Mouse (Mus musculus) gastrocnemius, postnatal 14 days (tissue): ENCODE data around the gene Mical2. TPM values are rescaled to one million over a fixed set of nuclear protein-coding genes. Genes with fewer than 3 reads are reported as not detected.
A peak's percentile ranks its signal among the peaks of the same experiment; 100 is the strongest.

Experiments
- DNase-seq: peaks from one replicate; pipeline ENCODE4 v3.0.0; 2021; ENCODE audit warnings: mixed read lengths
- intact Hi-C: fragments of 180-260 bp; cut with DNase I; formaldehyde crosslinking; loops from one replicate; pipeline ENCODE4 v1.15.1; 2025; ENCODE audit warnings: low total_unique reads
- total RNA-seq, 2 experiments: library from RNA; stranded (reverse); gene quantifications; 2 replicates each; pipeline ENCODE4 v1.2.3; 2021

The Mical2 gene
- total RNA-seq, 2 experiments from 2014 or later: 86.4 to 106 TPM

DNA sequence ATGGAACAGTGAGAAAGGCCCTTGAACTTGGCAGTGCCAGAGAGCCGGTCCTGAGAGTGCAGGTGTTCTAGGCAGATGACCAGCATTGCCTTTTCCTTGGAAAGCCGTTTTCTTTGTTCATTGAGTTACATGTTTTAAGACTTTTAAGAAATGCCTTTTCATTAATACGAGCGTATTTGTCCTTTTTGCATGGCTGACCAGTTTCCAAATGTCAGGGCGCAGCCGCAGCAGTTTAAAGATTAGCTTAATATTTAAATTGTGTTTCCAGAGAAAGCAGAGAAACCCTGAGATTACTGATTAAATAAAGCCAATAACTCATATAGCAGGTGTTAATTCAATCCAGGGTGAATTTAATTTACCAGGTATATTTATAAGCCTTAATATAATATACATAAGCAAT is 187.6 kb downstream of the Mical2 start:
- no peak for DNase-seq
- intact Hi-C loops: no loop called here

GRCm38 (mm10) chr7:112416058-112416526 is 190.4 kb downstream of the Mical2 start:
- no peak for DNase-seq
- intact Hi-C loops: no loop called here

DNA sequence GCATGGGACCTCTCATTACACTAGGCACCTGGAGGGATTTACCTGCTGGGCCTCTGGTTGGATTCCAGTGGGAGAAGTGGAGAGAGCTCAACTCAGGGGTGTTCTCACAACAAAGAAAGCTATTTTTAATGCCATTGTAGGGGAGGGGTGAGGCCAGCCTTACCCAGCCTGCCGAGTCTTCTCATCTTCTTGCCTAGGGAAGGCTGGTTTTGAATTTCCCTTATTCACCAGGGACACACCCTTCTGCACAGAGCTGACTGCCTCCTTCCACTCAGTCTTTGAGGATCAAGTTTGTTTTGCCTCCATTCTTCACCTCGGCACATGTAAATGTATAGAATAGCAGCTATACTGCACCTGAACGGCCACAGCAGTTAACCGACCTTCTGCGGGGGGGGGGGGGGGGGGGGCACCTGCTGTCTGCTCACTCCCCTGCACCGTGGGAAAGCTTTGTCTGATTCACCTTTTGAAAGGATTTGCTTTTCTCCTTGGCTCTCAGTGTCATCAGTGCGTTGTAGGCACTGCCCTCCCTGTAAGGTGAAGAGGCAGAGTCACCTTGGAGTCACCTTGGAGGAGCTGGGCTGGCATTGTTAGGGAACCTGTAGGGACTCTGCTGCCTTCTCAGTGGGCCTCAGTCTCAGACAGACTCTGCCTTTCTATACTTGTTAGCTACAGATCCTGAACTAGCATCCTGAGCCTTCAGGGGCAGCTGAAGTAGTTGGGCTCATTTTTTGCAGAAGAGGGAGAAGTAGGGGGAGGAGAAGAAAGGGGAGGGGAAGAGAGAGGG is 191.3 kb downstream of the Mical2 start:
- DNase-seq: no peak
- intact Hi-C loops: no loop called here

DNA sequence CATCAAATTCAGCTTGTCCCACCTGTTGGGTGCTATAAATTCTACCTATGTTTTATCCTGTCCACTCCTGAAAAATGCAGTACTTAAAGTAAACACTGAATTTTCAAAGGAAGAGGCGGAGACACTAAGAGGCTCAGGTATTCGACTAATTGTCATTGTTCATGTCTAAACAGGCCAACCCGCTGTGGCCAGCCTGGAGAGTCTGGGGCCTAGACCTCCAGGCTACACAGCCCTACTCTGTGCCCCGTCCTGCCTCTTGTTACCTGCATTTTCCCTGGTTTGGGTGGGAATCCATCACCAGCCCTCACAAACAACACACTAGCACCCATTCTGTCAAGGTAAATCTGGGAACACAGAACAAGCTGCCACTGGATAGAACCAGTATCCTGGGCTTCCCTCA is 191.9 kb downstream of the Mical2 start:
- DNase-seq: no peak
- intact Hi-C loops: no loop called here

GRCm38 (mm10) chr7:112423438-112423837 is 197.8 kb downstream of the Mical2 start:
- DNase-seq: no peak
- intact Hi-C loops: no loop called here

- no peak for DNase-seq
- intact Hi-C loops: no loop called here
Measured at GRCm38 (mm10) chr7:112426811-112427210, 201.2 kb downstream of the Mical2 start.

- intact Hi-C loops: no loop called here
- DNase-seq: peak; percentile 79
Measured at GRCm38 (mm10) chr7:112427357-112428157, 201.9 kb downstream of the Mical2 start, which contains the start of gene Parva. TSS of gene Parva (plus strand) at chr7:112427505.

DNA sequence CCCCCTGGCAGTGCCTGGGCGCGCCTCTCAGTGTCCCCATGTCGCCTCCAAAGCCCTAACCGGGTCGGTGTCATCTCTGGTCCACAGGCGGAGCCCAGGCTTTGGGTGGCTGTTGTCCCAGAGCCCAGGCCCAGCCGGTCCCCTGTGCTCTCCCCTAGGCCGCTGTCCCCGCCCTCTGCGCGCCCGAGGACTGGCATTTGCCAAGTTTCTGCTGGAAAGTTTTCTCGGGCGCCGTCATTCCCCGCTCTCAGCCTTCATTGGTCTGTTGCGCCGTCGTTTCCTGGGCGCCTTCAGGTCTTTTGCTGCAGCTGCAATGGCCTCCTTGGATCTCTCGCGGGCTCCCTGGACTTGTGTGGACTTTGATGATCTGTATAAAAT is 202.5 kb downstream of the Mical2 start:
- intact Hi-C loops: no loop called here

GRCm38 (mm10) chr7:112439846-112440245 is 214.2 kb downstream of the Mical2 start:
- DNase-seq: no peak
- intact Hi-C loops: no loop called here

More for the DNA sequence above, 202.5 kb downstream of the Mical2 start:
- peak; percentile 91 for DNase-seq

DNA sequence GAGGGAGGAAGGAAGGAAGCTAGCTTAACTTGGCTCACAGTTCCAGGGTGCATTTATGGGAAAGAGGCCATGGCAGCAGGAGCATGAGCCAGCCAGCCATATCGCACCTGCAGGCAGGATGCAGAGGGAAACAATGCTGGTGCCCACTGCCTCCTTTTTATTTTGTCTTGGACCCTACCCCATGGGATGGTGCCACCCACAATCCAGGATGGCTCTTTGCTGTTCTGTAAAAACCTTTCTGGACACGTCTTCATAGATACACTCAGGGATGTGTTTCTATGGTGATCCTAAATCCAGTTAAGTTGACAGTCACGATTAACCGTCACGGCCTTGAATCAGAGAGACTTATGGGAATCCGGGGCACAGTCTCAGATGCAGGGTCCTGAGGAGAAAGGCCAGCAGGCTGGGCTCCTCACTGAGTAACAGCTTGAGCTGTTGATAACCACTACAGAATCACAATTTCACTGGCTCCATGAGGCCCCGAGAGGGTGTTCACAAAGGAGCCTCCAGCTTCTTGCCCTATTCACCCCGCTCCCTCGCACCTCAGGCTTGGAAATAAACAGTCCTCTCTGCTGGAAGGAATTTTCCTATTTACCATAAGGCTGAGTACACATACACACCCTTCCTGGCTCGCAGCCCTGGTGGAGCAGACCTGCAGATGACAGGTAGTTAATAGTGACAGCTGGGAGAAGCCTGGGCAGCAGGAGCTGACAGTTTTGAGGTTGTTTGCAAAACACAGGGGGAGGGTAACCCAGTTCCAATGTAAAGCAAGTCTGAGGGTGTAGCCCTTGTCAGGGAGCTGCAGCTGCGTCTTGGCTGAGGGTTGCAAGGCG is 218.7 kb downstream of the Mical2 start:
- intact Hi-C loops: no loop called here
- DNase-seq: no peak

GRCm38 (mm10) chr7:112444985-112445367 is 219.3 kb downstream of the Mical2 start:
- no peak for DNase-seq
- intact Hi-C loops: no loop called here

- intact Hi-C loops: no loop called here
- no peak for DNase-seq
Measured at GRCm38 (mm10) chr7:112446498-112446897, 220.8 kb downstream of the Mical2 start.

DNA sequence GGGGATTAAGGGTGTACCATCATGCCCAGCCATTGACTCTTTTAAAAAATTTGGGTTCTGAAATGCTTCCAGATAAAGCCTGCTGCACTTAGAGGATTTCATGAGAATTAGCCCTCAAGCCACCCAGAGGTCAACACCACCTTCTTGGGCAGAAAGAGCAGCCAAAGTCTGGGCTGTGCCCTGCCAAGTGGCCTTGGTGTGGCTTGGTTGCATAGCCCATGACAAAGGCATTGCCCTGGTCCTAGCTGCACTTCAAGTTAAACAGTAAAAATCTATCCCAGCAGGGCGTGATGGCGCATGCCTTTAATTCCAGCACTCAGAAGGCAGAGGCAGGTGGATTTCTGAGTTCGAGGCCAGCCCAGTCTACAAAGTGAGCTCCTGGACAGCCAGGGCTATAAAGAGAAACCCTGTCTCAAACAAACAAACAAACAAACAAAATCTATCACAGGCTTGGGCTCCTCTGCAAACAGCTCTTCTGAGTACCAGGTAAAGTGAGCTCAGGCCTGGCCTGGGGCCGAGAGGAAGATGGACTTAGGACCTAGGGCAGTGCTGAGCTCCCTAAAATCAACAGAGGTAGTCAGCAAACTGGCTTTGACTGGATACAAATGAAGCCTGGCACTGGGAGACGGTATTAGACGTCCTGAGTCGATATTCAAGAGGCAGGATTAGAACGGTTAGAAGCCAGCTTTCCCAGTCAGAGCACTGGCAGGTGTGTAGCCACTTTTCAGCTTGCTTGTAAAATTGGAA is 224.5 kb downstream of the Mical2 start:
- intact Hi-C loops: no loop called here
- DNase-seq: no peak

GRCm38 (mm10) chr7:112452471-112452870 is 226.8 kb downstream of the Mical2 start:
- no peak for DNase-seq
- intact Hi-C loops: no loop called here

DNA sequence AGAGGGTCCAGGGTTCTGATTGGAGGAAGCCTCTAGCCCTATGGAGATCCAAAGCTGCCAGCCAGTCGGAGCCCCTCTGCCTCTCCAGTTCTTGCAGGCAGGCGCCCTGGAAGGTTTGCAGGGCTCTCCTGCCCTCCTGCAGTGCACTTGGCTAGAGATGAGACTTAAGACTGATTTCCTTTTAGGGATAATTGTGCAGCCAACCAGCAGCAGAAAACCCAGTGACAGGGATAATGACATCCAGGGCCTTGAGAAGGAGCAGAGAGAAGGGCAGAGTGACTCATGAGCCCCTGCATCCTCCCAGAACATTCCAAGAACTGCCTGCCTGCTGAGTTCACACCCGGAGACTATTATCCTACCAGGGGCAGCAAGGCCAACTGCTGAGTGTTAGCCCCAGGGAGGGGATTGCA is 228.2 kb downstream of the Mical2 start:
- intact Hi-C loops: no loop called here

GRCm38 (mm10) chr7:112454380-112454779 is 228.7 kb downstream of the Mical2 start:
- intact Hi-C loops: no loop called here
- DNase-seq: no peak

More for the DNA sequence above, 228.2 kb downstream of the Mical2 start:
- no peak for DNase-seq

- intact Hi-C loops: no loop called here
- DNase-seq: no peak
Measured at GRCm38 (mm10) chr7:112454951-112455350, 229.3 kb downstream of the Mical2 start.

DNA sequence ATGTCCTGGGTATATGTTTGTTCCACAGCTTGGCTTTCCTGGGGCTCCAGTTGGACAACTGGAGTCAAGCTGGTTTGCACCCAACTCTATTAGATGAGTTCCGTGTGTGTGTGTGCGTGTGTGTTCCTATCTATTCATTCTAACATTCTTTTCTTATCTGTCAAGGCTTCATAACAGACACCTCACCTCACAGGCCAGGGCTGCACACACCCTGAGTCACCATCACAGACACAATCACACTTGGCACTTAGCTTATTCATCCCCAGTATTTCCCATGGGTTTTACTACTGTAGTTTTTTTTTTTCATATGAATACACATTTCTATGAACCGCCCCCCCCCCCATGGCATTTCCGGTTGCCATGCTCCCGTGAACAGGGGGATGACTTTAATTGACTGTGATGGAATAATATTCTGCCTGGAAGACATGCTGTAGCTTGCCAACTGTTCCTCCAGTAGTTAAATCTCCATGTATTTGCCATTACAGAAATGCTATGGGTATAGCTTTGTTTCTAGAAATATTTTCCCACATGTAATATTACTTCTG is 230.0 kb downstream of the Mical2 start:
- intact Hi-C loops: no loop called here
- DNase-seq: no peak

- no peak for DNase-seq
- intact Hi-C loops: no loop called here
Measured at GRCm38 (mm10) chr7:112457373-112457772, 231.7 kb downstream of the Mical2 start.
